Mouse (Mus musculus) megakaryocyte-erythroid progenitor cell, adult 5-6 weeks (primary cell): ENCODE measurements around the gene 2900011O08Rik. TPM values are rescaled to one million over a fixed set of nuclear protein-coding genes. Genes with fewer than 3 reads are reported as not detected.

Experiments
- ATAC-seq: replicated peaks from 2 replicates; pipeline ENCODE4 v1.8.0; 2016; ENCODE audit warnings: mild to moderate bottlenecking, inconsistent platforms; ENCODE audit not compliant: severe bottlenecking, poor library complexity, low FRiP score, low TSS enrichment
- total RNA-seq, 2 experiments: library from RNA; stranded (forward) in 1 of 2; stranded (reverse) in 1 of 2; fragments of 200-1000, 215-1000 nt in 1 of 2; fragments of >200 nt in 1 of 2; fragmentation: Nextera tagmentation in 1 of 2; gene quantifications; 2 replicates each; pipeline ENCODE4 v1.2.3; 2014 to 2017

2900011O08Rik gene
- total RNA-seq, 2 experiments from 2014 or later: not detected

GRCm38 (mm10) chr16:14124709-14125108 lies 138.3 kb downstream of the 2900011O08Rik start:
- no peak for ATAC-seq

GRCm38 (mm10) chr16:14125253-14125652 lies 138.8 kb downstream of the 2900011O08Rik start:
- ATAC-seq: no peak

DNA sequence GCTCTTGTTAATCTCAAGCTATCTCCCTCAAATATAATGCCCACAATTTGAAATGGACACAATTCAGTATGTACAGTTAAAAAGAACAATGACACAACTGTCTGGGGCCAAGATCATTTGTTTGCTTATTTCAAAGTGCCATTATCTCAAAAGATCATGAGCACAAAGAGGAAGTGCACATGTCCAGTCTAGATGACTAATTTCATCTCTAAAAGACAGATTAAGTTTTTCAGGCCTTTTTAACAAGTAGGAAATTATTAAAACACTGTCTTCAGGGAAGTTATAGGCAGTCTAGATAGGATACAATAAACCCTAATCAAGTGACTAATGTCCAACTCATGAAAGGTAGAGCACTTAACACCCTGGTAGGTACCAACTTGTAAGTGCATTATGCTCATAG lies 142.6 kb downstream of the 2900011O08Rik start:
- no peak for ATAC-seq

DNA sequence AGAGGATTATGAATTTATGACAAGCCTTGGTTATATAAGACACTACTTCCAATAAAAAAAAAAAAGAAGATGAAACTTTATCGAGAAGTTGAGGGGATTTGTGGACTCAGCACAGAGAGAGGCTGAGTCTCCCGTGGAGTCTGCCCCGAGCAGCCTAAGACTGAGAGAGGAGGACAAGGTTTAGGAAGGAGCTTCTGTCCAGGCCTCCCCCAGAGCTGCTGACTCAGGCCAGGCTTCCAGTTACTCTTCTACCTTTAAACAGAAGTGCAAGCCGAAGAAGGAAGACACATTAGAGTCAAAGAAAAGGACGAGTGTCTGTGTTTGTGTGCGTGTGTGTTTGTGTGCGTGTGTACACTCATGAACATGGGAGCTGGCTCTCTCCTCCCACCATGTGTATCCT lies 144.4 kb downstream of the 2900011O08Rik start:
- ATAC-seq: no peak

DNA sequence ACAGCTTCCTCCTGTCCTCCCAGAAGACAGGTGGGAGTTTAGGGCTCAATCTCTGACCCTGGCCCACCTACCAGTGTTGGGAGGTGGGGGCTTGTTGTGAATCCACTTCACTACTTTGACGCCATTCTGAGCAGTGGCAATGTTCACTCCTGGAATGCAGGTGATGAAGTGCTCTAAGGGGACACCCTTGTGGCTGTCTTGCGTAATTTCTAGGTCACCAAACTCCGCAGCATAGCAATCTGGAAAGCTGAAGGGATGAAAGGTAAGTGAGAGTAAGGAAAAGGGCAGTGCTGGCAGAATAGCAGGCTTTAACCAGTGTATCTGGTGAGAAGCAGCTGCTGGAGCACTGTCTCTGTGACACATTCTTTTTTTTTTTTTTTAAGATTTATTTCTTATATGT lies 145.0 kb downstream of the 2900011O08Rik start:
- ATAC-seq: no peak

DNA sequence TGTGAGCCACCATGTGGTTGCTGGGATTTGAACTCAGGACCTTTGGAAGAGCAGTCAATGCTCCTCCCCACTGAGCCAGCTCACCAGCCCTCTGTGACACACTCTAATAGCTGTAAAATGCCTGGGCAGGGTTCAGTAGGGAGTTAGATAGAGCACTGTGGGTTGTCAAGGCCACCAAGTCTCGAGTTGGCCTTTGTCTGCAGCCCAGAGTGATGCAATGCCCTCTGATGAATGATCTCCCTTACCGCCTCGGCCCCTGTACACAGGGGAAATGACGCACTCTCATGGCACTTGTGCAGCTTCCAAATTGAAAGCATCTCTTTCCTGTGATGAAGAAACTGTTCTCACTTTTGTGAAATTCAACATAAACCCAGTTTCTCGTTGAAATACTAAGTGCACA lies 145.4 kb downstream of the 2900011O08Rik start:
- ATAC-seq: no peak

DNA sequence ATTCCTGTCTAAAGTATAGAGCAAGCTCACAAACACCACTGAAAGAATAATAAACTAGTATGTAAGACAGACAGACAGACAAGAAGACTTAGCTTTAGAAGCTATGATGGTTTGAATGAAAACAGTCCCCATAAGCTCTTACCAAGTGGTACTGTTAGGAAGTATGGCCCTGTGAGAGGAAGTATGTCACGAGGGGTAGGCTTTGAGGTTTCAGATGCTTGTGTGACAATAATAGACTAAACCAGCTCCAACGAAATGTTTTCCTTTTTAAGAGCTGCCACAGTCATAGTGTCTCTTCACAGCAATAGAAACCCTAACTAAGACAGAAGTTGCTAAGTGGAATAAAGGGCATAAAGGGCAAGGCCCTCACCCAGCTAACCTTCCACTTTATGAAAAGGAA lies 148.6 kb downstream of the 2900011O08Rik start:
- ATAC-seq: no peak

DNA sequence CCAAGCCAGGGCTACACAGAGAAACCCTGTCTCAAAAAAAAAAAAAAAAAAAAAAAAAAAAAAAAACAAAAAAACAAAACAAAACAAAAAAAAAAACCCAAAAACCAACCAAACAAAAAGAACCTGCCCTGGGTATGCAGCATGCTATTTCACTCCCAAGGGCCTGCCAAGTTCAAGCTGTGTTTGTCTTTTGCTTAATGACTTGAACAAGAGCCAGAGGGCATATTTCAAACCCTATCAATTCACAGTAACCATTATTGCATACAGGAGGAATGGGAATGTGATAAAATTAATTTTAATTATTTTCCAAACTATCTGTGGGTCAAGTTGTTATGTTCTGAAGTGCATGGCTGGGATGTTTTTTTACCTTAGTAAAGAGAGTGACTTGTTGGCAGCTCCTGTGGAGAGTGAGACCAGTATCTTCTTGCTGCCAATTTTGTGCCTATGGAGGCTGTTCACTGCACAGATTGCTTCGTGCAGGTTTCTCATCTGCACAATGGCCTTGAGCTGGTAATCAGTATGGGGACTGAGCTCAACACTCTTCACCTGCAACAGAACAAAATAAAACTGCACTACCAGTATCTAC lies 151.7 kb downstream of the 2900011O08Rik start:
- ATAC-seq: no peak

- no peak for ATAC-seq
Measured at GRCm38 (mm10) chr16:14139106-14139505, 152.7 kb downstream of the 2900011O08Rik start.

- no peak for ATAC-seq
Measured at GRCm38 (mm10) chr16:14143298-14143697, 156.9 kb downstream of the 2900011O08Rik start.

GRCm38 (mm10) chr16:14147712-14148111 lies 161.3 kb downstream of the 2900011O08Rik start:
- ATAC-seq: no peak

Other genes starting within 250 kb of the 2900011O08Rik start
- gene Rrn3, start 205.9 kb upstream of the 2900011O08Rik start, total RNA-seq (2014; fragmentation: Nextera tagmentation): 37.6 and 47.6 TPM in 2 replicates
- gene Rrn3, start 205.9 kb upstream of the 2900011O08Rik start, total RNA-seq (2017): 62.0 and 71.2 TPM in 2 replicates
- gene Ntan1, start 167.8 kb upstream of the 2900011O08Rik start, total RNA-seq (2014; fragmentation: Nextera tagmentation): 27.0 and 29.3 TPM in 2 replicates
- 43.6 and 45.9 TPM in 2 replicates for gene Ntan1, start 167.8 kb upstream of the 2900011O08Rik start, total RNA-seq (2017)
- gene Pdxdc1, start 83.5 kb upstream of the 2900011O08Rik start, total RNA-seq (2014; fragmentation: Nextera tagmentation): 58.3 and 58.5 TPM in 2 replicates
- 45.7 and 74.5 TPM in 2 replicates for gene Pdxdc1, start 83.5 kb upstream of the 2900011O08Rik start, total RNA-seq (2017)
- 0.22 and 2.0 TPM in 2 replicates for gene Mpv17l, start 83.4 kb upstream of the 2900011O08Rik start, total RNA-seq (2014; fragmentation: Nextera tagmentation)
- gene Mpv17l, start 83.4 kb upstream of the 2900011O08Rik start, total RNA-seq (2017): 0.99 and 1.8 TPM in 2 replicates
- gene Ifitm7, start 284 bp downstream of the 2900011O08Rik start, total RNA-seq (2014; fragmentation: Nextera tagmentation): not detected in 2 replicates
- gene Ifitm7, start 284 bp downstream of the 2900011O08Rik start, total RNA-seq (2017): not detected in 2 replicates
- 53.6 and 56.1 TPM in 2 replicates for gene Nde1, start 176.7 kb downstream of the 2900011O08Rik start, total RNA-seq (2014; fragmentation: Nextera tagmentation)
- 51.4 and 55.8 TPM in 2 replicates for gene Nde1, start 176.7 kb downstream of the 2900011O08Rik start, total RNA-seq (2017)
- gene Marf1, start 176.7 kb downstream of the 2900011O08Rik start, total RNA-seq (2014; fragmentation: Nextera tagmentation): 40.4 and 55.1 TPM in 2 replicates
- gene Marf1, start 176.7 kb downstream of the 2900011O08Rik start, total RNA-seq (2017): 15.4 and 19.9 TPM in 2 replicates